Mouse (Mus musculus) G1E-ER4 (cell line): ENCODE results near the gene AC124108.1. TPM values are rescaled to one million over a fixed set of nuclear protein-coding genes. Genes with fewer than 3 reads are reported as not detected.

ENCODE experiments used
- GATA1 ChIP-seq: IDR thresholded peaks from one replicate; pipeline ENCODE4 v1.8.0; 2012; ENCODE audit warnings: low read length, inconsistent platforms
- polyA plus RNA-seq: library from polyadenylated mRNA; stranded (reverse); fragments of >175 nt; gene quantifications from 2 replicates; pipeline ENCODE4 v1.2.3, GENCODE M21; 2012

AC124108.1 gene
- polyA plus RNA-seq, 1 experiment = not detected

DNA sequence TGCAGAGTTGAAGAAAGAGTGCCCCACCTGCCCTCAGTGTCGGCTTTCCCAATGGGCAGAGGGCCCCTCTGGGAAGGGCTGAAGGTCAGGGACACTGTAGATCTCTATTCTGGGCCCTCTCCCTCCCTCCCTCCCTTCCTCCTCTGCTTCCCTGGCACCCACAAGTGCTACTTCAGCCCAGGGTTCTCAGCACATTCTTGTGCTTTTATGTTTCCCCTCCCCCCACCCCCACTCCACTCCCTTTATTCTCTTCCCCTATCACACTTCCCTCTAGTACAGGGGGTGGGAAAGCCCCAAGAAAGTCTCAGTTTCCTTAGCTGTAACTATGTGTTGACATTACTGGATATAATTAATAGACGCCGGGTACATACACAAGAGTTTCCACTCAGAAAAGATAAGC is 3.4 kb downstream of the AC124108.1 start:
- TF ChIP-seq GATA1 = no peak

DNA sequence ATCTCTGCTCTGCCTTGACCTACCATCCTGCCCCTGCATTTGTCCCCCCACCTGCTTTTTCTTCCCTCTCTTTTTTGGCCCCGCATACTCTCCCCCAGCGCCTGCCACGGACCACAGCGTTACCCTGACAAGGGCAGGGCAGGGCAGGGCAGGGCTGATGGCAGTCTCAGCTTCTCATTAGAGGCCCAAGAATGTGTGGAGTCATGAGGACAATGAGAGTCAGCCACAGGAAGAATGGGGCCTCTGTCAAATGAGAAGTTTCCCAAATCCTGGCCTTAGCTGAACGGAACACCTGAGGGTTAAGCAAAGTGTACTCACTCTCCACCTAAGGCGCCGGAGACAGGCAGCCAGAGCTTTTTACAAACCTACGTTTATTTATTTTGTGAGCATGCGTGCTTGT is 3.8 kb downstream of the AC124108.1 start:
- TF ChIP-seq GATA1 = no peak

DNA sequence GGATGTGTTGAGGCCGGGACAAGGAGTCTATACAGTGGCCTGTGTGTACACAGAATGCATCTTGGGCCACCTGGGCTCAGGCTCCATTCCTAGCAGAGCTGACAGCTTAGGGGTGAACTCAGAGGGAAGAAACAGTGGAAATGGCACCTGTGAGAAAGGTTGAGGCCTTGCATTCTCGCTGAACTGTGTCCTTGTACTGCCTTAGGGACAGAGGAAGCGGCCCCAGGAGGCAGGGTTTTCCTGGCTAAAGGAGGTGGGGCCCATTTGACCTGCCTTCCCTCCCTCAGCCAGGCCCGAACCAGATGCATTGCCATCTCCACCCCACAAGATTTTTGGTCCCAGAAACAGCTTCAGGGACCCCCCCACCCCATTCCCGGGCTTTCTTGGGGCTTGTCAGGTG is 4.4 kb downstream of the AC124108.1 start:
- no peak for TF ChIP-seq GATA1

DNA sequence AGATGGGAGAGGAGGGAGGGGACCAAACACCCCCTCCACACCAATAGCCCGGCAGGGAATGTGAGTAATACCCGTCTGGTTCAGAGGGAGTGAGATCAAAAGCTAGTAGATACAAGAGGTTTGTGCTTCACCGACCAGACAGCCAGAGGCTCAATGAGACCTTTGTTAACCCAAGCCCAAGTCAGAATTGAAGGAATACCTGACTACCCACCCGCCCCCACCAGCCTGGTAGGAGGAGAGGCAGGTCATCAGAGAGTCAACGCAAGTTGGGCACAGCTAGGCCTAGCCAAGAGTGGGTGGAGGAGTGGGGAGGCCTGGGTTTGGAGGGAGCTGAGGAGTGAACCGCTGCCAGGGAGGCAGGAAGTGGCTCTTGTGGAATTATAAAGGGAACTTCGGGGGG is 5.1 kb downstream of the AC124108.1 start:
- no peak for TF ChIP-seq GATA1

DNA sequence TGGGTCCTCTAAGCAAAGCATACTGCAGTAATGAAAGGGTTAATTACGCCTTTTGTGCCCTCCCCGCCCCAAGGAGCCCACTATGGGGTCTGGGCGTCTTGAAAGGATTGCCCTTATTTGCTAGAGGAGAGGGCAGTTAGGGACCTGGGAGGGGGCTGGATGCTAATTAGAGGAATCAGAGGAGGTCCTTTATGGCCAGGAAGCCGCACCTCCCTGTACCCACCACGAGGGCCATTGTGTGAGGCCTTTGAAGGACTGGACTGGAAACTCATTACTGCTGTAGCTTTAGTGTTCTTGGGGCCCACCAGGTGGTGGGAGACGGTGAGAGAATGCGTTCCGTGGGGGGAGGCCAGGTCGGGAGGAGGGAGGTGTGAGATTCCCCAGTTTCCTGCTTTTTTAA is 6.4 kb downstream of the AC124108.1 start:
- no peak for TF ChIP-seq GATA1

DNA sequence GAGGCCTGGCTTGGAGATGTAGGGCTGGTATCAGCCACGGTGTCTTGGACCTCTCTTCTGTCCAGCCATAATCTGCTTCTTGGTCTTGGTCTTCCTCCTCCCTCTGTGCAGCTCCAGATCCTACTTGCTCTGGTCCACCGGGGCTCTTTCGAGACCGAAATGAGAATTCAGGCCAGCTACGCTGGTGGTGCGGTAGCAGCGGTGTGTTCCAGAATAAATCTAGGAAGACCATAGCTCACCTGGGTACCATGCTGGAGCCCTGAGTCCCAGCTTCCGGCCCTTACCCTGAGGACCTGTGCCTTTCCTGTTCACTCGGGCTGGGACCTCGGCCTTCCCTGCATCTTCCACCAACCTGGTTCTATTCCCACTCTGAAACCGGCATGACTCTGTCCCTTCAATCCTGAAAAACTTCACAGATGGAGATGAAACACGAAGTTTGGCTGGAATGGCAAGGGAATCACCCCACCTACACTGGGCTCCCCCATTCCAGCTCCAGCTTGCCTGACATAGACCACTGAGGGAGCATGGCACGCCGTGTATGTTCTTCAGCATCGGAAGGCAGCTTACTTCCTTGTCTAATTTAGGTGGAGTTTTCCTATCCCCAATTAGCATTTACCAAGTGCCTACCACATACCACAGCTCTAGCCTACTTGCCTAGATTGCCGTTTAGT is 7.3 kb downstream of the AC124108.1 start:
- no peak for TF ChIP-seq GATA1

DNA sequence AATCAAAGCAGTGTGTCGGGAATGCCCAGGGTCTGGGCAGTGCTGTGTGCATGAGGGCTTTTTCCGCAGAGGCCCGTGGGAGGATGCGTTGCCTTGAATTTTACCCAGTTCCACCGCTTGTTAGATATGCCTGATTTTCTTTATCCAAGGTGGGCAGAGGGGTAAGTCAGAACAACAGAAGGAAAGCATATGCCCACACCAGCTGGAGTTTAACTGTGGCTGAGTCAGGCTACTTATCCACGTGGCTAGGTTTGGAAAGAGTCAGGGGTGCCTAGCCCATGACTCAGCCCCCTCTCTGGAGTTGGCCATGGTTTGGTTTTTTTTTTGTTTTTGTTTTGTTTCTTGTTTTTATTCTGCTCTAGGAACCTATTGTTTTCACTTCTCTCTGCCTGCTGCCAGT is 8.0 kb downstream of the AC124108.1 start:
- TF ChIP-seq GATA1 = no peak

DNA sequence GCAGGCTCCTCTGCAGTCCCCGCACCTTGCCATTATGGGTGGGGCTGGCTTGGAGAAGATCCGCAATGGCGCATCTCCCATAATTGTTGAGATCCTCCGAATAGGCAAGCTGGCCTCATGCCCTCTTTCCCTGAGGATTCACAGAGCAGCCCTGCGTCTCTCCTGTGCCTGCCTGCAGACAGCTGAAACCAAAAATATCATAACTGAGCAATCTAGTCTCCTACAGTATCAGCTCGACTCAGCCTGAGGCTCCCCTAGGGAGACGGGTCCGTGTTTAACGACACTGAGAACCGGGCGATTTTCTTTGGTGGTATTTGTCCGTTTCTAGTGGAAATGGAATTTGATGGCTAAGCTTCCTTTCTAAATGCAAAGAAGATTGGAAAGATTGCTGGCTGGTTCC is 8.7 kb downstream of the AC124108.1 start:
- TF ChIP-seq GATA1 = no peak

DNA sequence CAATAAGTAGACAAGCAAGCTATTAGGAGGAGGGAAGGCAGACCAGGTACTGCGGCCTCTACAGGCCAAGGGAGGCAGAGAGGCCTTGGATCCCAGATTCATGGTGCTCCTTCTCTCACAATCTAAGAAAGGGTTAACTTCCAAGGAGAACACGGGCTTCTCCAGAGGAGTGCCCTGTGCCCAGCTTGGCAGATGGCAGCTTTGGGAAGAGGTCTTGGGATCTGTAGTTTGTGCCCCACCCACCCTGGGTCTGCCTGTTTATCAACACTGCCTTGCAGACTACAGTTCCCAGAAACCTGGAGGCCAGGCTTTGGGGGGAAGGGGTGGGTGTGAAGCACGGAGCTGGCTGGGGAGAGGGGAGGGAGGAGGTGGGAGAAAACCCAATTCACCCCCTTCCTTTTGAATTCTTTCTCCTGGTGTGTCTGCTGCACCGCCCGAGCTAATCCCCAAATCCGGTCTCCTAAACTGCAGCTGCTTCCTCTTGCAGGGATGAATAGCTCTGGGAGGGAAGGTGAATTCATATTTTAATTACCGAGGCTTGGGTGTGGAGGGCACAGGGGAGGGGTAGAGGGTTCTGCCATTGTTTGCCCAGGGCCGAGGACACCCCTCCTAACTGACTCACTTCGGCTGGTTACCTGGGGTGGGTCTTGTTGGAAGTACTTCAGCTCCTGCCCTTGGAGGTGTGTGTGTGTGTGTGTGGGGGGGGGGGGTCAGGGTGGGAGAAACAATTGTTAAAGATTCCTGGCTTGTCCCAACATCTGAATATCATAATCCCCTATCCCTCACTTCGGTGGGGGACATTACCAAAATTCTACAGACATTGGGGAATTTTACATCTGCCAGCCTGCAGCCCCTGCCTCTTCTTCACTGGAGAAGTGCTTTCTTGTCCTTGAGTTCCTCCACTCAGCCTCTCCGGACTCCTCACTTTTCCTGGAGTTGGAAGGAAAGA is 9.6 kb downstream of the AC124108.1 start:
- TF ChIP-seq GATA1 = no peak

DNA sequence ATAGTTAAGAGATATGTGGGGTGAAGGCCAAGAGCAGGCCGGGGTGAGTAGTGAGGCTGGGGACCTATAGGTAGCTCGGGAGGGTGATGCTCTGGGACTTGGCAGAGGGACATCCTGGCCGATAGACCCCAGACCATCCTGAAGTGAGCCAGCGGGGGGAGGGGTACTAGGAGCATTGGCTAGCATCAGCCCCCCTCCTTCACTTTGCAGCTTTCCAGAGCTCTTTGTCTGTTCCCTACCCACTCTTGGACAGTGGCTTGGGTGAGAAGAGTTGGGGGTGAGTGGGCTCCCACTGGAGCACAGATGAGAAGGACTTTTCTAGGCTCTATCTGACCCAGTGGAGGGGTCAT is 10.2 kb downstream of the AC124108.1 start:
- TF ChIP-seq GATA1 = no peak

DNA sequence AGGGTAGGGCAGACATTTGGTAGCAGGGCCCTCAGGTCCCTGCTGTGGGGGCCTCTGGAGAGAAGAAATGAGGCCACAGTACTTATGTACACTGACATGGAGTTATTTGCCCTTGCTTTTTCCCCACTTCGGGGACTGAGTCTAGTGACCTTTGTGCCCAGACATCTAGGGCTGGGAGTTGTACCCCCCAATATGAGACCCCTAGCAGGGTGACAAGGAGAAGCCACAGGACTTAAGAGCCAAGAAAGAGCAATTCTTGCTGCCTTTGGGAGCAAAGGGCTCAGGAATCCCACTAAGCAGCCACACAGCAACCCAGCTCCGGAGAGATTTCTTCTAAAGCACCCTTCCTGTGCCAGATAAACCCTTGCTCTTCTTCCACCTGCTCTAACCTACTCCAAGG is 10.7 kb downstream of the AC124108.1 start:
- no peak for TF ChIP-seq GATA1

DNA sequence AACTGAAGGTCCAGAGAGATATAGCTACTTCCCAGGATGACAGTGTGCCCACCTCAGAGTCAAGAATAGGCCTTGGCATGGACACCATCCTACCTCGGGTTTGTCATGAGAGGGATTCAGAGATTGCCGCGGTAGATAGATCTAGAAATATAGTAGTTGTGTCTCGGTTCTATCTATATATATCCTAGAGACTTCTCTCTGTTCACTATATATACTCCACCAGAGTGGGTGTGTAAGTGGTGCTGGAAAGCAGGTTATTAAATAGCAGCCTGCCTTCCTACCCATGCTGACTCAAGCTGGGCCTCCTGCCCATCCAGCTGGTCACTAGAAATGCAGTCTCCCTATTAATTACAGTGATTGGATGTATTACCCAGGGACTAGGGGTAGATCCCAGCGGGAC is 11.5 kb downstream of the AC124108.1 start:
- TF ChIP-seq GATA1 = no peak

DNA sequence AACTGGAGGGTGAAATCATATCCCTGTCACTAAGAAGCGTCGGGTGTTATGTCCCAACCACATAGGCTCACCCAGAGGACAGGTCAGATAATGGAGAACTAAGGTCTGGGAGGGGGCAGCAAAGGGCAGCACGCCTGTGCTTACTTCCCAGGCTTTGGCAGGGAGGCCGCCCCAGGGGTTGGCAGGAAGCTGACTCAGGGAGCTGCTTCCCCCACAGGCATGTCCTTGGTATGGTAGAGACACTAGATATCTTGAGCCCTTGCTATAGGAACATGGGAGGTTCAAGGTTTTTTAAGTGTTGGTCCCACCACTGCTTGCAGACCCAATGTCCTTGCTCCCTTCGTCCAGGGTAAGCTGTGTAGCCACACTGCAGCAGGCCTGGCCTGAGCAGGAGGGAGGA is 14.7 kb downstream of the AC124108.1 start:
- no peak for TF ChIP-seq GATA1

DNA sequence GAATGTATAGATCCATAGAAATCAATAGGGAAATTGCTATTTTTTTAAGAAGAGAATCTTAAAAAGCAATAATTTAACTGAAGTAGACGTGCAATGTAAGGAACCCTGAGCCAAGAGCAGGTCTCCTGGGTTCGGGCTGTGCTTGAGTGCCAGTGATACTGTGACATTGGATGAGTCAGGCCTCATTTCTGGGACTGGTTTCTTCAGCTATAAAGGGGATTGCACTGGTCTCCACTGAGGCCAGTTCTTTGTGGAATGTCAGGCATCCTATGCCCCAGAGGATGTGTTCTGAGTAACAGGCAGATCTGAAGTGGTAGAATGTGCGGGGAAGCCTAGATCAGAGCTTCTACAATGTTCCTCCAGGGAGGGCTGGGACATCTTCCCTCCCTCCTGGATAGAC is 15.6 kb downstream of the AC124108.1 start:
- no peak for TF ChIP-seq GATA1

DNA sequence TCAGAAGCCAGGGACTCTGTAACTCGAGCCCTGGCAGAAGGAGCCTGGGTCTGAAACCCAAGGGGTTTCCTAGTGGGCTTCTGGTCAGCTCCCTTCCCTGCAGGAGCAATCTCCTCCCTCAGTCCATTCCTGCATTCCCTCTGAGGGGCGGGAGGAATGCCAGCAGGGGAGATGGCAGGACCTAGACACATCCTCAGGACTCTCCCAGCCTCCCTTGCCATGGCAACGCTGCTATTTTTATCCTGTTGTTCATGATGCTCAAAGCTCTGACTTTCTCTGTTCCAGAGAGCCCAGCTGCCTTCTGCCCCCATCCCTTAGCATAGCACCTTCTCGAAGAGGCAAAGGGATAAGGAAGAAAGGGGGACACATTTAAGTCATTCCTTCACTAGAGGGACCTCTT is 16.9 kb downstream of the AC124108.1 start:
- TF ChIP-seq GATA1 = no peak

DNA sequence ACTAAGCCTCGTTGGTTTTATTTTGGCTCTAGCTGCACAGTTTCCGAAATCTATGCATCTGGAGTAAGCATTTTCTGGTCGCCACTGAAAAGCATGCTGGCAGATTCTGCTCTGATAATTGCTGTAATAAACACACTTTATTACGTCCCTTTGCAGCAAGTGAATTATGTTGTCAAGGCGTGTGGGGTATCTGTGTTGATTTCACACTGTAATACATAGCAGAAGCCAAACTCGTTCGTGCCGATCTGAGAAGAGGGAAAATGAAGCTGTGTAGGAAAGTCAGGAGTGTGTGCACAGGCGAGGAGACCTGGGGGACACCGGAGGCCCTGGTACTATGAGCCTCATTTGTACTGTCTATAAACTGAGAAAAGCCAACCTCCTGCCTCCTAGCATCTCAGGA is 18.1 kb downstream of the AC124108.1 start:
- no peak for TF ChIP-seq GATA1

DNA sequence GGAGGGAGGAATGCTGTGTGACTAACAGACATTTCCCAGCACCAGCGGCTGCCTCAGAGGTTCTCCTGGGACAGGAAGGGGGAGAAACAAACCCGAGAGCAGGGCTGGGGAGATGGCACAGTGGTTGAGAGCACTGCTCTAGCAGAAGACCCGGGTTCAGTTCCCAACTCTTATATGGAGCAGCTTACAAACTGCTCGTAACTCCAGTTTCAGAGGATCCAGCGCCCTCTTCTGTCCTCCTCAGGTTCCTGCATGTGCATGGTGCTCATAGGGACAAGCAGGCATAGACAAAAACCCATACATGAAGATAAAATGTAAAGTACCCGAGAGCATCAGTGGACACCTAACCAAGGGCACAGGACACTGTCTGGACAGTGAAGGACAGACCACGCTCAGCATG is 19.7 kb downstream of the AC124108.1 start:
- TF ChIP-seq GATA1 = no peak
